Mouse (Mus musculus): ENCODE measurements around the gene Gm15013. TPM values are rescaled to one million over a fixed set of nuclear protein-coding genes. Genes with fewer than 3 reads are reported as not detected.

The Gm15013 gene
- polyA plus RNA-seq (2012; rRNA removed): not detected in 2 replicates

GRCm38 (mm10) chrX:139714381-139714780 lies at the start of gene Gm15013:
Gm15013 (minus strand) TSS chrX:139714481.

GRCm38 (mm10) chrX:139684775-139685695 lies 29.2 kb downstream of the Gm15013 start, which contains the start of gene Tbc1d8b:
Tbc1d8b (plus strand) TSS chrX:139684996.

Other genes starting within 250 kb of the Gm15013 start
- 0.58 and 0.66 TPM in 2 replicates for gene D330045A20Rik, start 234.1 kb downstream of the Gm15013 start, polyA plus RNA-seq (2012; rRNA removed)
- gene Rnf128, start 151.2 kb downstream of the Gm15013 start, polyA plus RNA-seq (2012; rRNA removed): 1.2 and 1.5 TPM in 2 replicates
- gene Tbc1d8b, start 29.5 kb downstream of the Gm15013 start, polyA plus RNA-seq (2012; rRNA removed): 2.6 and 2.9 TPM in 2 replicates
- 0.25 and 1.6 TPM in 2 replicates for gene Ripply1, start 67.9 kb upstream of the Gm15013 start, polyA plus RNA-seq (2012; rRNA removed)
- gene Cldn2, start 86.3 kb upstream of the Gm15013 start, polyA plus RNA-seq (2012; rRNA removed): 0.55 and 0.58 TPM in 2 replicates
- 5.9 and 9.6 TPM in 2 replicates for gene Morc4, start 157.2 kb upstream of the Gm15013 start, polyA plus RNA-seq (2012; rRNA removed)